Mouse (Mus musculus) cerebellum, postnatal 14 days (tissue): ENCODE results near the gene Zzef1.

Experiments
- DNase-seq, 2 experiments: peaks; one replicate each; pipeline ENCODE4 v3.0.0; 2021; ENCODE audit warnings: mixed read lengths in 2 of 2

The Zzef1 gene

GRCm38 (mm10) chr11:72959924-72960679 lies 164.1 kb downstream of the Zzef1 start:
- DNase-seq: no peak

GRCm38 (mm10) chr11:72960723-72961071 lies 164.7 kb downstream of the Zzef1 start:
- no peak for DNase-seq

GRCm38 (mm10) chr11:72961072-72961980 lies 165.3 kb downstream of the Zzef1 start, which contains the start of gene Atp2a3:
Atp2a3 (plus strand) TSS chr11:72961169.
- DNase-seq: no peak

GRCm38 (mm10) chr11:72962378-72962777 lies 166.4 kb downstream of the Zzef1 start:
- DNase-seq: no peak

GRCm38 (mm10) chr11:72963058-72963788 lies 167.2 kb downstream of the Zzef1 start:
- DNase-seq: no peak

GRCm38 (mm10) chr11:72963789-72964294 lies 167.8 kb downstream of the Zzef1 start:
- DNase-seq: no peak

- no peak for DNase-seq
Observed at GRCm38 (mm10) chr11:72974995-72975503, 179.0 kb downstream of the Zzef1 start.
